22 mouse cellular contexts compared by ENCODE assay signal in genomic region chr5:139683228-139683627, GRCm38 (mm10). TPM values are rescaled to one million over a fixed set of nuclear protein-coding genes. Genes with fewer than 3 reads are reported as not detected.
DNase-seq lines count a peak whose midpoint lies in the region; ATAC-seq and TF ChIP-seq lines count a peak whose summit lies in the region.
"Had no signal": no experiment of that assay in that cellular context is flagged by ENCODE, and none has a peak within 500 bp of the region (broad histone marks: within the 10 kb centered on the region; RNA-seq: fewer than 3 reads in every experiment).

No protein-coding gene starts in this region.

- peak; percentile 58 for ATAC-seq in kidney, embryonic 16.5 days (ENCODE audit: low FRiP score, low TSS enrichment)
- ATAC-seq: Patski had no signal

- peaks cover 27% of the 10 kb centered on the region for H3K27me3 ChIP-seq in kidney, embryonic 16.5 days (ENCODE audit: insufficient read depth, low read length)
- peaks cover 98% of the 10 kb centered on the region for H3K27me3 ChIP-seq in limb, embryonic 10.5 days (ENCODE audit: low read depth, poor library complexity, severe bottlenecking)

- no peak for TF ChIP-seq CTCF in left cerebral cortex, adult 2 months (IDR thresholded peaks at IDR 0.05)

- no peak overlapping the region for H3K4me3 ChIP-seq in kidney, embryonic 16.5 days (ENCODE audit: low read length)
- no peak overlapping the region for H3K4me3 ChIP-seq in limb, embryonic 10.5 days
- H3K4me3 ChIP-seq in left cerebral cortex, adult 2 months, result no peak overlapping the region
- H3K4me3 ChIP-seq: forebrain, embryonic 13.5 days; heart, embryonic 13.5 days; midbrain, embryonic 12.5 days; myocyte had no signal

- peak; percentile 24 for DNase-seq in embryo, embryonic 10.5 days (ENCODE audit: low spot score)
- no peak for DNase-seq in embryo, embryonic 10 days (ENCODE audit: low spot score)
- no peak for DNase-seq in kidney, adult 18-20 months
- peak; percentile 20 for DNase-seq in embryo, embryonic 9.5 days (ENCODE audit: extremely low spot score)
- no peak for DNase-seq in limb, embryonic 10.5 days (ENCODE audit: low spot score)
- DNase-seq in left cerebral cortex, adult 2 months (ENCODE audit: extremely low spot score in 1 of 2, low spot score in 2 of 2), result no peak
- DNase-seq in ovary, postnatal 36 days (ENCODE audit: low spot score), result no peak
- DNase-seq: adrenal gland, adult 8-10 months; cerebellum, adult 9-11 months; gastrocnemius, postnatal 14 days; heart, adult 18-20 months; heart, postnatal 36 days; kidney, postnatal 4 days; right cerebral cortex, postnatal 4 days had no signal

- H3K4me1 ChIP-seq in kidney, embryonic 16.5 days (ENCODE audit: insufficient read depth, low read length), result peaks cover 27% of the 10 kb centered on the region
- H3K4me1 ChIP-seq in limb, embryonic 10.5 days, result peaks cover 44% of the 10 kb centered on the region

- H3K9ac ChIP-seq in kidney, embryonic 16.5 days (replicated peaks; ENCODE audit: low read length), result no peak overlapping the region
- H3K9ac ChIP-seq: forebrain, embryonic 13.5 days; heart, embryonic 13.5 days; liver, embryonic 14.5 days; midbrain, embryonic 12.5 days had no signal

- H3K9me3 ChIP-seq in kidney, embryonic 16.5 days (ENCODE audit: low read length), result no peaks in the 10 kb centered on the region
- no peaks in the 10 kb centered on the region for H3K9me3 ChIP-seq in limb, embryonic 10.5 days (replicated peaks)
- H3K9me3 ChIP-seq: heart, embryonic 13.5 days; midbrain, embryonic 12.5 days had no signal

- intact Hi-C loops in left cerebral cortex, adult 2 months (cut with DNase I), result no loop called here

- whole genome bisulfite sequencing in kidney, embryonic 16.5 days, result 0% methylated on average over 2 of the region's 2 CpGs
- 0% methylated on average over 2 of the region's 2 CpGs for WGBS in limb, embryonic 10.5 days

- 0 out of 2 replicates have a peak overlapping the region, but pooled peaks have one; percentile 42 for H3K27ac ChIP-seq in kidney, embryonic 16.5 days (ENCODE audit: low read length)
- H3K27ac ChIP-seq in limb, embryonic 10.5 days, result 0 out of 2 replicates have a peak overlapping the region, but pooled peaks have one; percentile 28
- H3K27ac ChIP-seq in left cerebral cortex, adult 2 months, result no peak overlapping the region
- H3K27ac ChIP-seq: heart, embryonic 13.5 days; liver, embryonic 14.5 days; stomach, postnatal 0 days had no signal

- H3K36me3 ChIP-seq in kidney, embryonic 16.5 days (ENCODE audit: insufficient read depth, low read length), result no peaks in the 10 kb centered on the region
- no peaks in the 10 kb centered on the region for H3K36me3 ChIP-seq in limb, embryonic 10.5 days
- H3K36me3 ChIP-seq: heart, embryonic 13.5 days; midbrain, embryonic 12.5 days had no signal

- no peak overlapping the region for H3K4me2 ChIP-seq in kidney, embryonic 16.5 days (replicated peaks; ENCODE audit: low read depth, low read length)
- H3K4me2 ChIP-seq: heart, embryonic 13.5 days had no signal

RNA-seq across cellular contexts. Expression of gene Micall2, which starts 52.9 kb away (rescaled TPM):
- 5.4 TPM in 2 replicates for polyA plus RNA-seq in kidney, embryonic 16.5 days (2015; fragmentation: Nextera tagmentation; extraction: Ambion mirVana)
- polyA plus RNA-seq in limb, embryonic 10.5 days (2016; fragmentation: Nextera tagmentation; extraction: Ambion mirVana), result 8.9 and 9.0 TPM in 2 replicates
- 1 to 10 TPM; 2.2 to 3.7 TPM for total RNA-seq in left cerebral cortex, adult 2 months (2021)

Comparison
In these comparisons a context has a peak if more than half of its experiments do, and no peak if none do; other contexts are left out.
1. DNase-seq: peak in embryo, embryonic 10.5 days (single experiment) and embryo, embryonic 9.5 days (single experiment); none in embryo, embryonic 10 days (single experiment), kidney, adult 18-20 months (single experiment), limb, embryonic 10.5 days (single experiment), left cerebral cortex, adult 2 months (0 of 2) and ovary, postnatal 36 days (single experiment).